Mouse (Mus musculus): ENCODE data around the gene Gm49325. TPM values are rescaled to one million over a fixed set of nuclear protein-coding genes. Genes with fewer than 3 reads are reported as not detected.

Gene Gm49325
- polyA plus RNA-seq, 1 experiment from 2014 or later = 1.7 TPM

MicroRNAs encoded within 50 kb of the gene (microRNA counts, 519-probe panel; counts per million panel counts)
- microRNA mmu-miR-1930 = not detected

Small RNA genes within 50 kb of the gene (microRNA-seq; reads per million reads assigned to microRNA genes)
- gene Mir1930 = 9.1 reads per million, percentile 33 among the genes with 10 or more reads in this experiment

Other genes starting within 250 kb of the Gm49325 start
- gene Adarb1, start 187.9 kb upstream of the Gm49325 start, polyA plus RNA-seq (2014; fragmentation: Nextera tagmentation; extraction: Ambion mirVana) = 7.8 and 10.3 TPM in 2 replicates
- 33.8 and 36.9 TPM in 2 replicates for gene Fam207a, start 90.4 kb upstream of the Gm49325 start, polyA plus RNA-seq (2014; fragmentation: Nextera tagmentation; extraction: Ambion mirVana)
- gene Itgb2, start 75.9 kb upstream of the Gm49325 start, polyA plus RNA-seq (2014; fragmentation: Nextera tagmentation; extraction: Ambion mirVana) = 0.67 and 0.89 TPM in 2 replicates
- 74.1 and 85.5 TPM in 2 replicates for gene Pttg1ip, start 24.5 kb upstream of the Gm49325 start, polyA plus RNA-seq (2014; fragmentation: Nextera tagmentation; extraction: Ambion mirVana)
- gene Sumo3, start 100 bp upstream of the Gm49325 start, polyA plus RNA-seq (2014; fragmentation: Nextera tagmentation; extraction: Ambion mirVana) = 277 and 308 TPM in 2 replicates
- 72.6 and 73.6 TPM in 2 replicates for gene Ube2g2, start 16.1 kb downstream of the Gm49325 start, polyA plus RNA-seq (2014; fragmentation: Nextera tagmentation; extraction: Ambion mirVana)
- 0.45 and 0.55 TPM in 2 replicates for gene Tspear, start 80.4 kb downstream of the Gm49325 start, polyA plus RNA-seq (2014; fragmentation: Nextera tagmentation; extraction: Ambion mirVana)
- gene Gm19402, start 84.6 kb downstream of the Gm49325 start, polyA plus RNA-seq (2014; fragmentation: Nextera tagmentation; extraction: Ambion mirVana) = not detected in 2 replicates
- not detected in 2 replicates for gene Gm9508, start 91.0 kb downstream of the Gm49325 start, polyA plus RNA-seq (2014; fragmentation: Nextera tagmentation; extraction: Ambion mirVana)
- not detected in 2 replicates for gene Gm10272, start 100.4 kb downstream of the Gm49325 start, polyA plus RNA-seq (2014; fragmentation: Nextera tagmentation; extraction: Ambion mirVana)
- gene Gm10024, start 105.3 kb downstream of the Gm49325 start, polyA plus RNA-seq (2014; fragmentation: Nextera tagmentation; extraction: Ambion mirVana) = not detected in 2 replicates
- gene Gm10142, start 109.6 kb downstream of the Gm49325 start, polyA plus RNA-seq (2014; fragmentation: Nextera tagmentation; extraction: Ambion mirVana) = not detected in 2 replicates
- not detected in 2 replicates for gene Krtap12-1, start 114.4 kb downstream of the Gm49325 start, polyA plus RNA-seq (2014; fragmentation: Nextera tagmentation; extraction: Ambion mirVana)
- gene Gm10100, start 120.3 kb downstream of the Gm49325 start, polyA plus RNA-seq (2014; fragmentation: Nextera tagmentation; extraction: Ambion mirVana) = not detected in 2 replicates
- not detected in 2 replicates for gene Gm18596, start 136.4 kb downstream of the Gm49325 start, polyA plus RNA-seq (2014; fragmentation: Nextera tagmentation; extraction: Ambion mirVana)
- not detected in 2 replicates for gene Gm9736, start 145.2 kb downstream of the Gm49325 start, polyA plus RNA-seq (2014; fragmentation: Nextera tagmentation; extraction: Ambion mirVana)
- gene Gm3233, start 153.5 kb downstream of the Gm49325 start, polyA plus RNA-seq (2014; fragmentation: Nextera tagmentation; extraction: Ambion mirVana) = not detected in 2 replicates
- gene Gm3238, start 165.1 kb downstream of the Gm49325 start, polyA plus RNA-seq (2014; fragmentation: Nextera tagmentation; extraction: Ambion mirVana) = not detected in 2 replicates
- not detected in 2 replicates for gene Gm7138, start 170.7 kb downstream of the Gm49325 start, polyA plus RNA-seq (2014; fragmentation: Nextera tagmentation; extraction: Ambion mirVana)
- not detected in 2 replicates for gene Gm3250, start 176.3 kb downstream of the Gm49325 start, polyA plus RNA-seq (2014; fragmentation: Nextera tagmentation; extraction: Ambion mirVana)
- not detected in 2 replicates for gene Gm7137, start 182.0 kb downstream of the Gm49325 start, polyA plus RNA-seq (2014; fragmentation: Nextera tagmentation; extraction: Ambion mirVana)
- not detected in 2 replicates for gene Gm9639, start 188.9 kb downstream of the Gm49325 start, polyA plus RNA-seq (2014; fragmentation: Nextera tagmentation; extraction: Ambion mirVana)
- not detected in 2 replicates for gene Gm19668, start 192.9 kb downstream of the Gm49325 start, polyA plus RNA-seq (2014; fragmentation: Nextera tagmentation; extraction: Ambion mirVana)
- gene Gm9507, start 205.6 kb downstream of the Gm49325 start, polyA plus RNA-seq (2014; fragmentation: Nextera tagmentation; extraction: Ambion mirVana) = not detected in 2 replicates
- not detected in 2 replicates for gene Gm2696, start 208.5 kb downstream of the Gm49325 start, polyA plus RNA-seq (2014; fragmentation: Nextera tagmentation; extraction: Ambion mirVana)
- gene Krtap10-4, start 220.9 kb downstream of the Gm49325 start, polyA plus RNA-seq (2014; fragmentation: Nextera tagmentation; extraction: Ambion mirVana) = not detected in 2 replicates
- gene Krtap10-10, start 229.8 kb downstream of the Gm49325 start, polyA plus RNA-seq (2014; fragmentation: Nextera tagmentation; extraction: Ambion mirVana) = not detected in 2 replicates
- not detected in 2 replicates for gene Gm36176, start 240.6 kb downstream of the Gm49325 start, polyA plus RNA-seq (2014; fragmentation: Nextera tagmentation; extraction: Ambion mirVana)
- gene Gm10318, start 246.7 kb downstream of the Gm49325 start, polyA plus RNA-seq (2014; fragmentation: Nextera tagmentation; extraction: Ambion mirVana) = not detected in 2 replicates